Mouse (Mus musculus): ENCODE data around the gene Selenof. TPM values are rescaled to one million over a fixed set of nuclear protein-coding genes. Genes with fewer than 3 reads are reported as not detected.

The Selenof gene
- polyA plus RNA-seq, 1 experiment from 2014 or later = 453 TPM

GRCm38 (mm10) chr3:144628915-144629230 lies 58.8 kb downstream of the Selenof start:
- DNase-seq (ENCODE audit: low spot score) (no peak), ATAC-seq (ENCODE audit: low FRiP score) (no peak)
- H3K27me3 ChIP-seq (ENCODE audit: control insufficient read depth, insufficient read depth, low read length) = no peaks in the 10 kb centered on the region
- no peaks in the 10 kb centered on the region for H3K36me3 ChIP-seq (ENCODE audit: control insufficient read depth, insufficient read depth, low read length)
- H3K9me3 ChIP-seq (ENCODE audit: control insufficient read depth, low read length) = no peaks in the 10 kb centered on the region
- 85% methylated on average over 3 of the region's 3 CpGs for WGBS
- no peaks in the 10 kb centered on the region for H3K4me1 ChIP-seq (replicated peaks; ENCODE audit: control insufficient read depth, insufficient read depth, low read length)
- no peak overlapping the region for H3K27ac ChIP-seq (ENCODE audit: low read depth, low read length)
- H3K9ac ChIP-seq (ENCODE audit: low read depth, low read length) = no peak overlapping the region
- H3K4me3 ChIP-seq (ENCODE audit: low read depth, low read length) = no peak overlapping the region
- H3K4me2 ChIP-seq (replicated peaks; ENCODE audit: low read depth, low read length) = no peak overlapping the region

GRCm38 (mm10) chr3:144635236-144635635 lies 65.1 kb downstream of the Selenof start:
- H3K27ac ChIP-seq (ENCODE audit: low read depth, low read length) = no peak overlapping the region
- ATAC-seq (ENCODE audit: low FRiP score) = no peak
- no peak overlapping the region for H3K9ac ChIP-seq (ENCODE audit: low read depth, low read length)
- no peaks in the 10 kb centered on the region for H3K4me1 ChIP-seq (replicated peaks; ENCODE audit: control insufficient read depth, insufficient read depth, low read length)
- H3K27me3 ChIP-seq (ENCODE audit: control insufficient read depth, insufficient read depth, low read length) = no peaks in the 10 kb centered on the region
- H3K4me3 ChIP-seq (ENCODE audit: low read depth, low read length) = no peak overlapping the region
- no peak overlapping the region for H3K4me2 ChIP-seq (replicated peaks; ENCODE audit: low read depth, low read length)
- no peaks in the 10 kb centered on the region for H3K36me3 ChIP-seq (ENCODE audit: control insufficient read depth, insufficient read depth, low read length)
- 87% methylated on average over 5 of the region's 5 CpGs for WGBS
- DNase-seq (ENCODE audit: low spot score) = no peak
- no peaks in the 10 kb centered on the region for H3K9me3 ChIP-seq (ENCODE audit: control insufficient read depth, low read length)

GRCm38 (mm10) chr3:144638110-144638509 lies 68.0 kb downstream of the Selenof start:
- Histone ChIP-seq H3K9ac (ENCODE audit: low read depth, low read length) (no peak overlapping the region), H3K27me3 (ENCODE audit: control insufficient read depth, insufficient read depth, low read length) (no peaks in the 10 kb centered on the region), H3K27ac (ENCODE audit: low read depth, low read length) (no peak overlapping the region), H3K36me3 (ENCODE audit: control insufficient read depth, insufficient read depth, low read length) (no peaks in the 10 kb centered on the region), H3K4me2 (replicated peaks; ENCODE audit: low read depth, low read length) (no peak overlapping the region), H3K9me3 (ENCODE audit: control insufficient read depth, low read length) (no peaks in the 10 kb centered on the region), H3K4me1 (replicated peaks; ENCODE audit: control insufficient read depth, insufficient read depth, low read length) (no peaks in the 10 kb centered on the region), H3K4me3 (ENCODE audit: low read depth, low read length) (no peak overlapping the region)
- ATAC-seq (ENCODE audit: low FRiP score) (no peak), DNase-seq (ENCODE audit: low spot score) (no peak)
- 87% methylated on average over 4 of the region's 4 CpGs for WGBS

GRCm38 (mm10) chr3:144639387-144639786 lies 69.3 kb downstream of the Selenof start:
- ATAC-seq (ENCODE audit: low FRiP score) = no peak

GRCm38 (mm10) chr3:144640033-144640432 lies 69.9 kb downstream of the Selenof start:
- no peak overlapping the region for H3K27ac ChIP-seq (ENCODE audit: low read depth, low read length)
- no peak for DNase-seq (ENCODE audit: low spot score)
- no peak overlapping the region for H3K9ac ChIP-seq (ENCODE audit: low read depth, low read length)
- H3K9me3 ChIP-seq (ENCODE audit: control insufficient read depth, low read length) = no peaks in the 10 kb centered on the region
- no peak for ATAC-seq (ENCODE audit: low FRiP score)
- H3K27me3 ChIP-seq (ENCODE audit: control insufficient read depth, insufficient read depth, low read length) = no peaks in the 10 kb centered on the region
- no peak overlapping the region for H3K4me2 ChIP-seq (replicated peaks; ENCODE audit: low read depth, low read length)
- no peaks in the 10 kb centered on the region for H3K4me1 ChIP-seq (replicated peaks; ENCODE audit: control insufficient read depth, insufficient read depth, low read length)
- no peak overlapping the region for H3K4me3 ChIP-seq (ENCODE audit: low read depth, low read length)
- H3K36me3 ChIP-seq (ENCODE audit: control insufficient read depth, insufficient read depth, low read length) = no peaks in the 10 kb centered on the region

More at GRCm38 (mm10) chr3:144639387-144639786, 69.3 kb downstream of the Selenof start:
- DNase-seq (ENCODE audit: low spot score) = no peak
- H3K4me1 ChIP-seq (replicated peaks; ENCODE audit: control insufficient read depth, insufficient read depth, low read length) = no peaks in the 10 kb centered on the region
- no peaks in the 10 kb centered on the region for H3K36me3 ChIP-seq (ENCODE audit: control insufficient read depth, insufficient read depth, low read length)
- H3K9me3 ChIP-seq (ENCODE audit: control insufficient read depth, low read length) = no peaks in the 10 kb centered on the region
- no peak overlapping the region for H3K27ac ChIP-seq (ENCODE audit: low read depth, low read length)
- no peak overlapping the region for H3K4me3 ChIP-seq (ENCODE audit: low read depth, low read length)
- WGBS = 73% methylated on average over 3 of the region's 3 CpGs
- no peak overlapping the region for H3K4me2 ChIP-seq (replicated peaks; ENCODE audit: low read depth, low read length)
- H3K9ac ChIP-seq (ENCODE audit: low read depth, low read length) = no peak overlapping the region
- no peaks in the 10 kb centered on the region for H3K27me3 ChIP-seq (ENCODE audit: control insufficient read depth, insufficient read depth, low read length)

GRCm38 (mm10) chr3:144642141-144642540 lies 72.0 kb downstream of the Selenof start:
- Histone ChIP-seq H3K9ac (ENCODE audit: low read depth, low read length) (no peak overlapping the region), H3K4me1 (replicated peaks; ENCODE audit: control insufficient read depth, insufficient read depth, low read length) (no peaks in the 10 kb centered on the region), H3K9me3 (ENCODE audit: control insufficient read depth, low read length) (no peaks in the 10 kb centered on the region), H3K4me3 (ENCODE audit: low read depth, low read length) (no peak overlapping the region), H3K27me3 (ENCODE audit: control insufficient read depth, insufficient read depth, low read length) (no peaks in the 10 kb centered on the region), H3K4me2 (replicated peaks; ENCODE audit: low read depth, low read length) (no peak overlapping the region), H3K27ac (ENCODE audit: low read depth, low read length) (no peak overlapping the region), H3K36me3 (ENCODE audit: control insufficient read depth, insufficient read depth, low read length) (no peaks in the 10 kb centered on the region)
- DNase-seq (ENCODE audit: low spot score) (no peak), ATAC-seq (ENCODE audit: low FRiP score) (no peak)
- 95% methylated on average over 4 of the region's 4 CpGs for WGBS

GRCm38 (mm10) chr3:144643301-144643871 lies 73.3 kb downstream of the Selenof start:
- ATAC-seq (ENCODE audit: low FRiP score) (no peak), DNase-seq (ENCODE audit: low spot score) (peak; percentile 36)
- WGBS = 10% methylated on average over 2 of the region's 2 CpGs
- no peak overlapping the region for H3K4me2 ChIP-seq (replicated peaks; ENCODE audit: low read depth, low read length)
- H3K27me3 ChIP-seq (ENCODE audit: control insufficient read depth, insufficient read depth, low read length) = no peaks in the 10 kb centered on the region
- H3K4me3 ChIP-seq (ENCODE audit: low read depth, low read length) = no peak overlapping the region
- H3K9ac ChIP-seq (ENCODE audit: low read depth, low read length) = no peak overlapping the region
- no peaks in the 10 kb centered on the region for H3K9me3 ChIP-seq (ENCODE audit: control insufficient read depth, low read length)
- no peaks in the 10 kb centered on the region for H3K4me1 ChIP-seq (replicated peaks; ENCODE audit: control insufficient read depth, insufficient read depth, low read length)
- H3K36me3 ChIP-seq (ENCODE audit: control insufficient read depth, insufficient read depth, low read length) = no peaks in the 10 kb centered on the region
- no peak overlapping the region for H3K27ac ChIP-seq (ENCODE audit: low read depth, low read length)

- WGBS = 66% methylated on average over 5 of the region's 5 CpGs
- no peaks in the 10 kb centered on the region for H3K36me3 ChIP-seq (ENCODE audit: control insufficient read depth, insufficient read depth, low read length)
- no peak overlapping the region for H3K27ac ChIP-seq (ENCODE audit: low read depth, low read length)
- H3K4me1 ChIP-seq (replicated peaks; ENCODE audit: control insufficient read depth, insufficient read depth, low read length) = no peaks in the 10 kb centered on the region
- ATAC-seq (ENCODE audit: low FRiP score) = no peak
- H3K9ac ChIP-seq (ENCODE audit: low read depth, low read length) = no peak overlapping the region
- no peaks in the 10 kb centered on the region for H3K9me3 ChIP-seq (ENCODE audit: control insufficient read depth, low read length)
- no peaks in the 10 kb centered on the region for H3K27me3 ChIP-seq (ENCODE audit: control insufficient read depth, insufficient read depth, low read length)
- no peak for DNase-seq (ENCODE audit: low spot score)
- H3K4me3 ChIP-seq (ENCODE audit: low read depth, low read length) = no peak overlapping the region
- no peak overlapping the region for H3K4me2 ChIP-seq (replicated peaks; ENCODE audit: low read depth, low read length)
These were observed 74.1 kb downstream of the Selenof start for GRCm38 (mm10) chr3:144644202-144644601.
